Mouse (Mus musculus): Measurements from ENCODE around the gene Klk10. TPM values are rescaled to one million over a fixed set of nuclear protein-coding genes. Genes with fewer than 3 reads are reported as not detected.
A peak's percentile ranks its signal among the peaks of the same experiment; 100 is the strongest.

Gene Klk10
- polyA plus RNA-seq, 1 experiment from 2014 or later, result 0.17 TPM

DNA sequence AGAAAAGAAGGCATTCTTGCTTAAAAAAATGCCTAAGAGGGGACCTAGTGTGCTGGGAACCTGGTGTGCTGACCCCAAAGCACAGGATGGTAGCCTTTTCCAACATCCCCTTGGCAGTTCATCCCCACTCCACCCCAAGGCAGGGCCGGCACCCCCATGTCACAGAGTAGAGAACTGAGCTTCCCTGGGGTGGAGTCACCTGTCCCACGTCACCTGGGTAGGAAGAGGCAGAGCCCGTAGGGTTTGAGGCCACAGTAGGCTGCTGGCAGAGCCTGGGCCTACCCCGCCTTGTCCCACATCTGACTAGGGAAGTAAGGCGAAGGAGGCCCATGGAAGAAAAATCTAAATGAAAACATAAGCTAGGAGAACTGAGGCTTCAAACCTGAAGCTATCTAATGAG is 6.5 kb upstream of the Klk10 start, which contains the start of gene Klk11:
Klk11 (plus strand) TSS at position 241 of the 400 bp plus-strand sequence.
- Histone ChIP-seq H3K4me3 (ENCODE audit: low read depth, low read length) (no peak within 1 kb of the TSS), H3K4me2 (ENCODE audit: low read depth, low read length, severe bottlenecking) (no peak within 1 kb of the TSS), H3K9me3 (ENCODE audit: control insufficient read depth, low read length) (no peaks in the 10 kb centered on the region), H3K36me3 (ENCODE audit: control insufficient read depth, insufficient read depth, low read length) (no peaks in the 10 kb centered on the region), H3K27ac (ENCODE audit: low read depth, low read length) (no peak within 1 kb of the TSS), H3K27me3 (ENCODE audit: control insufficient read depth, insufficient read depth, low read length) (no peaks in the 10 kb centered on the region), H3K4me1 (replicated peaks; ENCODE audit: control insufficient read depth, insufficient read depth, low read length) (no peaks in the 10 kb centered on the region), H3K9ac (ENCODE audit: low read length) (no peak within 1 kb of the TSS)
- peak; percentile 21 for DNase-seq (ENCODE audit: low spot score)
- no peak for ATAC-seq (replicated peaks; ENCODE audit: low FRiP score)
- 90% methylated on average over 5 of the region's 5 CpGs for WGBS

DNA sequence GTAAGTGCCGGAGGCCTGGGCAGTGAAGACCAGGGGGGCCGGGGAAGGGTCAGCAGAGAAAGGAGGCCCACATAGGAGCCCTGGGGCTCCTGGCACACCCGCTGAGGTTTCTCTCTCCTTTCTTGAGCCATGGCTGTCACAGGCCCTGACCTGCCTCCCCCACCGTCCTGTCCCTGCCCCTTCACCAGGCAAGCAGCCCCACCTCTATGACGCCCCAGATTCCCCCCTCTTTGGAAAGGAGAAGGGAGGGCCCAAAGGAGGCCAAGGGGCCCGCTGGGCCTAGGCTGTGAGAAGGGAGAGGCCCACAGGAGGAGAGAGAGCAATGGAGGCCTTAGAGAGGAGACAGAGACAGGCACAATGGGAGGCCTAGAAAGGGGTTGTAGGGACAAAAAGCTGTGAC is 6.0 kb upstream of the Klk10 start:
- no peak overlapping the region for H3K27ac ChIP-seq (ENCODE audit: low read depth, low read length)
- H3K9ac ChIP-seq (ENCODE audit: low read length), result no peak overlapping the region
- no peaks in the 10 kb centered on the region for H3K9me3 ChIP-seq (ENCODE audit: control insufficient read depth, low read length)
- H3K4me2 ChIP-seq (ENCODE audit: low read depth, low read length, severe bottlenecking), result no peak overlapping the region
- DNase-seq (ENCODE audit: low spot score) (no peak), ATAC-seq (replicated peaks; ENCODE audit: low FRiP score) (no peak)
- WGBS, result 45% methylated on average over 6 of the region's 6 CpGs
- H3K36me3 ChIP-seq (ENCODE audit: control insufficient read depth, insufficient read depth, low read length), result no peaks in the 10 kb centered on the region
- H3K4me3 ChIP-seq (ENCODE audit: low read depth, low read length), result no peak overlapping the region
- no peaks in the 10 kb centered on the region for H3K4me1 ChIP-seq (replicated peaks; ENCODE audit: control insufficient read depth, insufficient read depth, low read length)
- no peaks in the 10 kb centered on the region for H3K27me3 ChIP-seq (ENCODE audit: control insufficient read depth, insufficient read depth, low read length)

DNA sequence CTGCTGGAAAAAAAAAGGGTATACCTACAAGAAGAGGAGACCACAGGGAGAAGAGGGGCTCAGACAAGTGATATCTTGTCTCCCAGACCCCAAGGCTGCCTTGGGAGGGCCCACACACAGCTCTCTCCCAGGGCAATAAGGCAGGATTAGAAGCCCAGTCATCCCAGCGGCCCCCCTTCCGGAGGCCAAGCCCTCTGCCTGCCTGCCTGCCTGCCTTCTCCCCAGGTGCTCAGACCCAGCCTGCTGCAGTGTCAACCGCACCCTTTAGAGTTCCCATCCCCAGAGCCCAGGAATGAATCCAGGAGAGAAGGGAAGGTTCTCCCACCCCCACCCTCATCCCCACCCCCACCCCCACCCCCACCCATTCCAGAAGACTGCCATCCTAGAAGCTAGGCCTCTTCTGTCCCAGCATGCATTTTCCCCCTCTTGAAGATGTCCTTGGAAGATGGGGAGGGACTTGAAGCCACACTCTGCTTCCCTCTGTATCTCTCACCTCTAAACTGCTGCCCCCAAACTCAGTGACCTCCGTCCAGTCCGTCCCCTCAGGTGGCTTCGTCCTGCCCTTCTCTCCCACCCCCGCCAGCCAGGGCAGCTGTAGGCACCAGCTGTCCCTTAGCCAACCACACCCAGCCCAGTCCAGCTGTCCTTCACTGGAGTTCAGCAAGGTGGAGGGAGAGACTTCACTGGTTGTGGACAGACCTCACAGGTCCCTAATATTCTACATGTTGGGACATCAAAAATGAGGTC is 5.4 kb upstream of the Klk10 start:
- 43% methylated on average over 7 of the region's 7 CpGs for WGBS
- Histone ChIP-seq H3K4me1 (replicated peaks; ENCODE audit: control insufficient read depth, insufficient read depth, low read length) (no peaks in the 10 kb centered on the region), H3K27ac (ENCODE audit: low read depth, low read length) (no peak overlapping the region), H3K9me3 (ENCODE audit: control insufficient read depth, low read length) (no peaks in the 10 kb centered on the region), H3K4me2 (ENCODE audit: low read depth, low read length, severe bottlenecking) (no peak overlapping the region), H3K36me3 (ENCODE audit: control insufficient read depth, insufficient read depth, low read length) (no peaks in the 10 kb centered on the region), H3K9ac (ENCODE audit: low read length) (no peak overlapping the region), H3K27me3 (ENCODE audit: control insufficient read depth, insufficient read depth, low read length) (no peaks in the 10 kb centered on the region), H3K4me3 (ENCODE audit: low read depth, low read length) (no peak overlapping the region)
- no peak for DNase-seq (ENCODE audit: low spot score)
- ATAC-seq (replicated peaks; ENCODE audit: low FRiP score), result no peak

DNA sequence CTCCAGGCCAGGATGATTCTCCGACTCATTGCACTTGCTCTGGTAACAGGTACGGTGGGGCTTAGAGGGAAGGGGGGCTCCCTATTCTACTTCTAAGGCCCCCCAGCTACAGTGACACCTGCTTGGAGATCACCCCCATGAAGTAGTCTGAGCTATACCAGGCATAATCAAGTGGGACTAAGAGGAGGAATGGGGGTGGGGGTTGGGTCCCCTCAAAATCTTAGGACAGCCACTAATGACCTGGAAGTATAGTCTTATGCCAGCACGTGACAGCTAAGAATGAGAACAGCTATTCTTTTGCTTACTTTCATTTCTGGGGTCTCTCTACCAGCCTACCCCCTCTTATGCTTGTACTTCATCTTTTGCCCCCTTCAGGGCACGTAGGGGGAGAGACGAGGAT is 4.3 kb upstream of the Klk10 start:
- no peak for DNase-seq (ENCODE audit: low spot score)
- Histone ChIP-seq H3K4me3 (ENCODE audit: low read depth, low read length) (no peak overlapping the region), H3K4me2 (ENCODE audit: low read depth, low read length, severe bottlenecking) (no peak overlapping the region), H3K36me3 (ENCODE audit: control insufficient read depth, insufficient read depth, low read length) (no peaks in the 10 kb centered on the region), H3K9me3 (ENCODE audit: control insufficient read depth, low read length) (no peaks in the 10 kb centered on the region), H3K27ac (ENCODE audit: low read depth, low read length) (no peak overlapping the region), H3K27me3 (ENCODE audit: control insufficient read depth, insufficient read depth, low read length) (no peaks in the 10 kb centered on the region), H3K4me1 (replicated peaks; ENCODE audit: control insufficient read depth, insufficient read depth, low read length) (no peaks in the 10 kb centered on the region), H3K9ac (ENCODE audit: low read length) (no peak overlapping the region)
- WGBS, result 86% methylated on average over 5 of the region's 5 CpGs
- no peak for ATAC-seq (replicated peaks; ENCODE audit: low FRiP score)

DNA sequence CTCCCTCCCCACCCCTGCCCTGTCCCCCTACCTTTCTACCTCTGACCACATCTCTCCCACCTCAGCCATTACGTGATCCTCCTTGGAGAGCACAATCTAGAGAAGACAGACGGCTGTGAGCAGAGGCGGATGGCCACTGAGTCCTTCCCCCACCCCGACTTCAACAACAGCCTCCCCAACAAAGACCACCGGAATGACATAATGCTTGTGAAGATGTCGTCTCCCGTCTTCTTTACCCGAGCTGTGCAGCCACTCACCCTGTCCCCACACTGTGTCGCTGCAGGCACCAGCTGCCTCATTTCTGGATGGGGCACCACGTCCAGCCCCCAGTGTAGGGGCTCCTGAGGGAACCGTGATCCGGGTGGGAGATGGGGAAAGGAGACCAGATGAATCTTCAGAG is 3.4 kb upstream of the Klk10 start:
- no peaks in the 10 kb centered on the region for H3K36me3 ChIP-seq (ENCODE audit: control insufficient read depth, insufficient read depth, low read length)
- no peak overlapping the region for H3K4me3 ChIP-seq (ENCODE audit: low read depth, low read length)
- no peaks in the 10 kb centered on the region for H3K9me3 ChIP-seq (ENCODE audit: control insufficient read depth, low read length)
- H3K27me3 ChIP-seq (ENCODE audit: control insufficient read depth, insufficient read depth, low read length), result no peaks in the 10 kb centered on the region
- WGBS, result 88% methylated on average over 12 of the region's 12 CpGs
- H3K4me1 ChIP-seq (replicated peaks; ENCODE audit: control insufficient read depth, insufficient read depth, low read length), result no peaks in the 10 kb centered on the region
- no peak overlapping the region for H3K4me2 ChIP-seq (ENCODE audit: low read depth, low read length, severe bottlenecking)
- ATAC-seq (replicated peaks; ENCODE audit: low FRiP score), result no peak
- no peak overlapping the region for H3K27ac ChIP-seq (ENCODE audit: low read depth, low read length)
- DNase-seq (ENCODE audit: low spot score), result no peak
- H3K9ac ChIP-seq (ENCODE audit: low read length), result no peak overlapping the region

DNA sequence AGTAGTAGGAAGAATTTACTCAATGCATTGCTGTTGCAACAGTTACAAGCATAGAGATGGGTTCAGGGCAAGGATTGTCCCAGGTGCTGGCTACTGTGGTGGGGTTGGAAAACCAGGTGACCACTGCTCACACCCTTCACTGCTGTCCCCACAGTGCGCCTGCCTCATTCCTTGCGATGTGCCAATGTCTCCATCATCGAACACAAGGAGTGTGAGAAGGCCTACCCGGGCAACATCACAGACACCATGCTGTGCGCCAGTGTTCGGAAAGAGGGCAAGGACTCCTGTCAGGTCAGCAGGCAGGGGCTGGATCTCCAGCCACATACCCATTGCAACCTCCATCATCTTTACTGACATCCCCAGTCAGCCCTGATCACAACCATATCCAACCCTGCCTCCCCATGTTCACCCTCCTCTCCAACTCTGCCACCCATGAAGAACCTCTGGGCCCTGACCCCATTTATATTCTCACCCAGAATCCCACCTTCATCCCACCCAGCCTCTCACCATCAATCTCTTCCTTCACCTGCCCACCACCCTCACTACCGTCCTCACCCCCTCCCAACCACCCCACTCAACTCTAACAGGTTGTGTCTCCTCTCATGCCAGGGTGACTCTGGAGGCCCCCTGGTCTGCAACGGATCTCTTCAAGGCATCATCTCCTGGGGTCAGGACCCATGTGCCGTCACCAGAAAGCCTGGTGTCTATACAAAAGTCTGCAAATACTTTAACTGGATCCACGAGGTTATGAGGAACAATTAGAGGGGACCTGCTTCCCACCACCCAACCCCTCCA is 2.5 kb upstream of the Klk10 start:
- Histone ChIP-seq H3K27ac (ENCODE audit: low read depth, low read length) (no peak overlapping the region), H3K4me3 (ENCODE audit: low read depth, low read length) (no peak overlapping the region)
- WGBS, result 81% methylated on average over 10 of the region's 10 CpGs

DNA sequence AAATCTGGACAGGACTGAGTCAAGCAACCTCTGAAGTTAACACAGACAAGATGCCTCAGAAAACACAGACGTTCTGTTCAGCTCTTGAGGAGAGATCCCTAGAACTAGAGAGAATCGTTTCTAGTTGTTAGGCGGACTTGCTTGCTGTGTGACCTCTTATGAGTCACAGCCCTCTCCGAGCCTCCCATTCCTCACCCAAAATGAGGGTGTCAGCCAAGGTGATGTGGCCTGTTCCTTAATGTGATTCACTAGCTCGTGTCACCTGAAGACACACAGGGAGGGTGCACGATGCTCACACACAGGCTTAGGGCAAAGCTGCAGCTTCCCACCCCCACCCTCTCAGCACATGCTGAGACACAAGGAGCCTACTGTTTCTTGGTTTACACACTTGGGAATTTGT is 594 bp upstream of the Klk10 start:
- ATAC-seq (replicated peaks; ENCODE audit: low FRiP score) (no peak), DNase-seq (ENCODE audit: low spot score) (no peak)
- no peaks in the 10 kb centered on the region for H3K9me3 ChIP-seq (ENCODE audit: control insufficient read depth, low read length)
- H3K9ac ChIP-seq (ENCODE audit: low read length), result no peak overlapping the region
- H3K36me3 ChIP-seq (ENCODE audit: control insufficient read depth, insufficient read depth, low read length), result no peaks in the 10 kb centered on the region
- 78% methylated on average over 6 of the region's 6 CpGs for WGBS
- 0 out of 2 replicates have a peak, but pooled peaks cover 2% of the 10 kb centered on the region for H3K4me1 ChIP-seq (replicated peaks; ENCODE audit: control insufficient read depth, insufficient read depth, low read length)
- H3K27ac ChIP-seq (ENCODE audit: low read depth, low read length), result no peak overlapping the region
- H3K4me3 ChIP-seq (ENCODE audit: low read depth, low read length), result no peak overlapping the region
- no peaks in the 10 kb centered on the region; the same call in 1 of the 2 replicates for H3K27me3 ChIP-seq (ENCODE audit: control insufficient read depth, insufficient read depth, low read length)
- H3K4me2 ChIP-seq (ENCODE audit: low read depth, low read length, severe bottlenecking), result no peak overlapping the region

More for the DNA sequence above, 2.5 kb upstream of the Klk10 start:
- ATAC-seq (replicated peaks; ENCODE audit: low FRiP score) (no peak), DNase-seq (ENCODE audit: low spot score) (no peak)
- Histone ChIP-seq H3K9me3 (ENCODE audit: control insufficient read depth, low read length) (no peaks in the 10 kb centered on the region), H3K4me1 (replicated peaks; ENCODE audit: control insufficient read depth, insufficient read depth, low read length) (0 out of 2 replicates have a peak, but pooled peaks cover 2% of the 10 kb centered on the region), H3K4me2 (ENCODE audit: low read depth, low read length, severe bottlenecking) (no peak overlapping the region), H3K36me3 (ENCODE audit: control insufficient read depth, insufficient read depth, low read length) (no peaks in the 10 kb centered on the region), H3K9ac (ENCODE audit: low read length) (no peak overlapping the region), H3K27me3 (ENCODE audit: control insufficient read depth, insufficient read depth, low read length) (no peaks in the 10 kb centered on the region; the same call in 1 of the 2 replicates)

DNA sequence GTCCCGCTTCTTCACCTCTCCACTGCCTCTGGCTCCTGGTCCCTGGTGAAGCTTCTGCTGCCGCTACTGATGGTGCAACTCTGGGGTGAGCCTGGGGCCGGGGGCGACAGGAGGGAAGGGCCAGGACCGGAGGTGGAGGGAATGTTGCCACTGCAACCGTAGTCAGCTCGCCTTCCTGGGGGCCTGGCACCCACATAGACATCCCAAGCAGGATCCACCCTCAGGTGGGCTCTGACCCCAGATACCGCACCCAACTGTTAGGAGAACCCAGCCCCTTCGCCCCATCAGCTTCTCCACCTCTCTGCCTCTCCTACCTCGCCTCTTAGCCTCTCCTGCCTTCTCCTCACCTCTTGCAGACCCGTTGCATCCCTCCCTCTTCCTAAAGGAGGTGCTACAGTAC is 706 bp downstream of the Klk10 start:
- no peaks in the 10 kb centered on the region for H3K9me3 ChIP-seq (ENCODE audit: control insufficient read depth, low read length)
- no peaks in the 10 kb centered on the region; the same call in 1 of the 2 replicates for H3K27me3 ChIP-seq (ENCODE audit: control insufficient read depth, insufficient read depth, low read length)
- H3K4me1 ChIP-seq (replicated peaks; ENCODE audit: control insufficient read depth, insufficient read depth, low read length), result 0 out of 2 replicates have a peak, but pooled peaks cover 2% of the 10 kb centered on the region
- H3K4me3 ChIP-seq (ENCODE audit: low read depth, low read length), result no peak overlapping the region
- no peak overlapping the region for H3K9ac ChIP-seq (ENCODE audit: low read length)
- DNase-seq (ENCODE audit: low spot score) (no peak), ATAC-seq (replicated peaks; ENCODE audit: low FRiP score) (no peak)
- no peak overlapping the region for H3K27ac ChIP-seq (ENCODE audit: low read depth, low read length)
- no peak overlapping the region for H3K4me2 ChIP-seq (ENCODE audit: low read depth, low read length, severe bottlenecking)
- 87% methylated on average over 11 of the region's 11 CpGs for WGBS
- no peaks in the 10 kb centered on the region for H3K36me3 ChIP-seq (ENCODE audit: control insufficient read depth, insufficient read depth, low read length)

Data from forebrain, embryonic 11.5 days (tissue).